Mouse (Mus musculus): ENCODE data around the gene Xxylt1.

- TF ChIP-seq CTCF (IDR thresholded peaks at IDR 0.05; ENCODE audit: borderline replicate concordance, insufficient read depth, low read length), result no peak
- no peak for TF ChIP-seq POLR2A (IDR thresholded peaks at IDR 0.05; ENCODE audit: low read depth, low read length)
Measured at GRCm38 (mm10) chr16:30934967-30935690, 146.1 kb downstream of the Xxylt1 start.

Measured in embryonic fibroblast, embryonic 13.5 days (primary cell).